Mouse (Mus musculus) left cerebral cortex, postnatal 14 days (tissue): ENCODE data around the gene Slc13a3. TPM values are rescaled to one million over a fixed set of nuclear protein-coding genes. Genes with fewer than 3 reads are reported as not detected.

Experiments
- DNase-seq, 2 experiments: peaks; one replicate each; pipeline ENCODE4 v3.0.0; 2021 to 2022; ENCODE audit warnings: low spot score in 2 of 2, mixed read lengths in 1 of 2
- intact Hi-C: fragments of 180-260 bp; cut with DNase I; formaldehyde crosslinking; loops from one replicate; pipeline ENCODE4 v1.15.1; 2025
- total RNA-seq, 2 experiments: library from RNA; stranded (reverse); gene quantifications; 2 replicates each; pipeline ENCODE4 v1.2.3; 2021

Slc13a3 gene
- total RNA-seq, 2 experiments from 2014 or later: 18.6 to 19.9 TPM

DNA sequence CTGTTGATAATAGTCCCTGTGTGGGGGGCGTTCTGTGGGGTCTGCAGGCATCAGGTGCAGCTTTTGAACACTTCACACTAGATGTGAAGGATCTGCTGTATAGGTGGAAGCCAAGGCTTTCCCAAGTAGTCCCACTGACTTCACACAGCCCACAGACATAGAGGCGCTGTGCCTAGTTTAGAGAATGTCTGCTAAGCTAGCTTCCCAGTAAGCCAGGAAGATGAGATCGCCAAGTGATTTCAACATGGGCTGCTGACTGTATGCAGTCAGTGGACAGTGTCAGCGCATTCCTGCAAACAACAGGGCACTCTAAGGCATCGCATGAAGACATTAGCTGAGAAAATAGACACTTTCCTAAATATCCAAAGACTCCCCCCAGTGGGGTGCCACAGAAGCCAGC is 97.6 kb downstream of the Slc13a3 start:
- DNase-seq: no peak
- intact Hi-C loops: no loop called here

DNA sequence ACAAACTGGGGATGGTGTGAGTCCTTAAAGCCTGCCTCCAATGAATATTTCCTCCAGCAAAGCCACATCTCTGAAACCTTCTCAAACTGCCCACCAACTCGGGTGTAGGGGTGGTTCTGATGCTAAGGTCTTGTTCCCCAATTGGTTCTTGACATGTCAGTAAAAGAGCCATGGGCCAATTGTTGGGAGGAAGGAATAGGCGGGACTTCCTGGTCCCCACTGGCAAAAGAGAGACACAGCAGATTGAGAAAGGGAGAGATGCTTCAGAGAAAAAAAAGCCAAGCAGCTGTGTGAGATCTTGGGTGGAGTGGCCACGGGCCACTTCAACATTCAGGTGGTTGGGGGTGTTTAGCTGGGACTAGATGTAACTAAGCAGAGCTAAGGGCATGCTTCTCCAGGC is 102.0 kb downstream of the Slc13a3 start:
- DNase-seq: peak; percentile 49 to 50
- intact Hi-C loops: no loop called here

DNA sequence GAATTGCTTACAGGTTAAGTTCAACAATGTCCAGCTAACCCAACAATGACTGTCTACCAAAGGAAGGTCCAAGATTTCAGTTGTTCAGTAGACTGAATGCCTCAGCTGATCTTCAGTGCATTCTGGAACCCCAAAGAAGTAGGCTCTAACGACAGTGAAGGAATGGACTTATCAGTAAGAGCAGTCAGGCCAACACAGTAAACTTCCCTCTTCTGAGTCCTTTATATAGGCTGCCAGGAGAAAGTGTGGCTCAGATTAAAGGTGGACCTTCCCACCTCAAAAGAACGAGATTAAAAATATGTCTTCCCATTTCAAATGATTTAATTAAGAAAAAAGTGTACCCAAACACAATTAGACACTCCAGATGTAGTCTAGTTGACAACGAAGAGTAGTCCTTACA is 102.7 kb downstream of the Slc13a3 start:
- intact Hi-C loops: no loop called here
- no peak for DNase-seq

DNA sequence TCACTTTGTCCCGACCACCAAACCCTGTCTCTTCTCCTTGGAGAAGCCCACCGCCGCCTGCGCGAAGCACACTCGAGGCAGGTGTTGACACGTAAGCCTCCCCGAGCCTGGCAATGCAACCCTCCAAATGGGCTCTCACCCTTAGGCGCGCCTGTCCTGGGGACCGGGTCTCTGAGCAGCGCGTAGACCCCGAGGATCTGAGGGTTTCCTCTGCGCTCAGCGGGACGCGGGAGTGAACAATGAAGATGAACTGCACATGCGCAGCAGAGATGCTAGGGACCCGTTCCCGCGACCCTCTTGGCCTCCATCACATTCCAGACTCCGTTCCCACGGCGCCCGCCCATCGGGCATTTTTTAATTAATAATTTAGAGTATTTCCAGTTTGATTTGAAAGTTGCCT is 104.5 kb downstream of the Slc13a3 start, which contains the start of gene Zfp663:
Gene Zfp663, minus strand, starts transcription at position 234 of the 400 bp plus-strand sequence.
- DNase-seq: no peak
- intact Hi-C loops: no loop called here

DNA sequence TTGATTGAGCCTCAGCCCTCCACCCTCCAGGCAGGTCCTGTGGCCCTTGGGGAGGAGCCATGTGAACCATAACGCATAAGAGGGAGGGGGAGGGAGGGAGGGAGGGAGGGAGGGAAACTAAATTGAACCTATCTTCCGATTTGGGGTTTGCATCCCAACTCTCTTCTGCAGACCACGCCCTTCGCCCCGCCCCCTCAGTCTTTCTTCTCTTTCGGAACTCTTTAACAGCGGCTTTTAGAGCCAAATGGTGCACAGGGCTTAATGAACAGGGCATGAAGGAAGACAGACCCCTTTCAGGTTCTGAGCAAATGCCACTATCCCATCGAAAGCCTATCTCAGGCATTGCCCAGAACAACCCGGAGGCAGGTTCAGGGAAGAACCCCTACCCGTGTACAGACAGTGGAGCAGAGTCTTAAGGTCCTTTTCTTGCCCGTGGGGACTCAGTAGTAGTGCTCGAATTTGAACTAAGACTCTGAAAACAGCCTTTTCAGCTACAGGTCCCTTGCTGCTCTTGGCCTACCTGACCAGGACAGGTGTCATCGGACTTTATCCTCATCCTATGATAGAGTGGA is 105.1 kb downstream of the Slc13a3 start:
- intact Hi-C loops: no loop called here
- no peak for DNase-seq

DNA sequence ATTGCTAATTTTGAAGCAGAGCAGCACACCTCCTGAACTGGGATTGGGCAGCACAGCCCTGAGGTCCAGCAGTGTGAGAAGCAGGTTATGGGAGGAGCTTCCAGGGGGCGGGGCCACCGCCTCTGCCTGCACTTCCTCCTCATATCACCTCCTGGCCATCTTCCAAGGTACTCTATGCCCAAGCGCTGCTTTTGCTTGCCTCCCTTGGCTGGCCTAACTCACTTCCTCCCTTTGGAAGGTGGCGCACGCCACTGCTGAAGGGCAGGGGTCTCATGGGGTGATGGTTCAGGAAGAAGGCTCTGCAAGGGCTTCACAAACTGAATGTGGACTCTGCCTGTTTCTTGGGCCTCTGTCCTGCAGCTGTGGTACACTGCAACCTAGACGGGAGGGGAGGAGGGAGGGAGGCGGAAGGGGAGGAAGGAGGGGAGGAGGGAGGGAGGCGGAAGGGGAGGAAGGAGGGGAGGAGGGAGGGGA is 105.9 kb downstream of the Slc13a3 start:
- intact Hi-C loops: no loop called here
- no peak for DNase-seq

DNA sequence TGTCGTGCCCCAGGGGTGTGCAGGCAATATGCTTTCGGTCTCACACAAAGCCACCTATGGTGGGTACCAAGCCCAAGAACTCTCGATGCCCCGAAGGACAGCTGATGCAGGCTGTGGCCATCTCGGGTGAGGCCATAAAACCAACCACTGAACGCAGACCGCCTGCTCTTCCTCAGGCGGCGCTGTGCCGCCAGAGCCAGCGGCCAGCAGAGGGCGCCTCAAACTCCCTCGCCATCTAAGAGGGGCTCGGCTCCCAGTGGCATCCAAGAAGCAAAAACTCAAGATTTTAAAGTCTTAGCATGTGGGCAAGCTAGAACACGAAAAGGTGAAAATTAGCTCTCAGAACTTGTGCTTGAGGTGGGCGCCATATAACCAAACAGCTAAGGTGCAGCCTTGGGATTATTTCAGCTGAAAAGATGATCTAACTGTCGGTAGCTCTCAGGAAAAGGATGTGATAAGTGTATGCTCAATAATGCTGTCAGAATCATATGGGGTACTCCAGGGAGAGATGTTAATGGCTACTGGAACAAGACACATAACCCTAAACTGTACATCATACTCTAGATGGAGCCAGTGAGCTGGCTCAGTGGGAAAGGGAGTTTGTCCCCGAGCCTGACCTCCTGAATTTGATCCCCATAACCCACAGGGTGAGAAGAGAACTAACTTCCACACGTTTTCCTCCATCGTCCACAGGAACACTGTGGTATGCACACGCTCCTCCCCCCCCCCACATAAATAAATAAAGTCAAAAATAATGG is 108.5 kb downstream of the Slc13a3 start:
- DNase-seq: peak; percentile 59 to 70
- intact Hi-C loops: loop anchor here (5.0 kb wide), 3 partner anchors 77 to 402 kb away; partner anchors contain the start of genes Slc12a5 and Slc35c2

DNA sequence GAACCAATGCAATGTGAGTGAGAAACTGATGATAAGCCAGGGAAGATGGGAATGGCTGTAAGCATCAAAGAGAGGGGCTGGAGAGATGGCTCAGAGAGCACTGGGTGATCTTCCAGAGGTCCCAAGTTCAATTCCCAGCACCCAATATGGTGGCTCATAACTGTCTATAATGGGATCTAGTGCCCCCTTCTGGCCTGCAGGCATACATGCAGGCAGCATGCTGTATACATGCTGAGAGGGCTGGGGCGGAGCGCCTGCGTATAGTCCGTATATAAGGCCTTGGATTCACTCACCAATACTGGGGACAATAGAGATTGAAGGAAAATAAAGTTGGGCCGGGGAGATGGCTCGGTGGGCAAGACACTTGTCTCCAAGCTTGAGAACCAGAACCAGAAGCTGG is 109.7 kb downstream of the Slc13a3 start:
- intact Hi-C loops: loop anchor here (5.0 kb wide), 3 partner anchors 76 to 401 kb away; partner anchors contain the start of genes Slc12a5 and Slc35c2
- DNase-seq: no peak

DNA sequence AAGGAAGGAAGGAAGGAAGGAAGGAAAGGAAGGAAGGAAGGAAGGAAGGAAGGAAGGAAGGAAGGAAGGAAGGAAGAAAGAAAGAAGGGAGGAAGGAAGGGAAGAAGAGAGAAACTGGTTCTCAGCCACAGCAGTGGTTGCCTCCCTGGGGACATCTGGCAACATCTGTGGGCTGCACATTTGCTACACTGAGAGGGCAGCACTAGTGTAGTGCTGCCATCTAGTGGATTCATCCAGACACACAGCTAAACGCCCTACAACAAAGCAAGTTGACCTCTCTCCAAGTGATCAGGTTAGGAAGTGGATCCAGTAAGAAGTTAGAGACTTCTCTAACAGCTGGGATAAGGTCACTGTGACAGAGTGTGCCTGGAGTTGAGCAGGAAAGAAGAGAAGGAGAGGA is 112.2 kb downstream of the Slc13a3 start:
- DNase-seq: peak; percentile 63 to 67
- intact Hi-C loops: loop anchor here (5.0 kb wide), 3 partner anchors 74 to 399 kb away; partner anchors contain the start of genes Slc12a5 and Slc35c2

Other genes with a start within 250 kb of the Slc13a3 start
- 10 to 100 TPM; 33.8 TPM for gene Cdh22, start 238.4 kb downstream of the Slc13a3 start, total RNA-seq
- 10 to 100 TPM; 52.1 to 55.1 TPM for gene Slc35c2, start 185.4 kb downstream of the Slc13a3 start, total RNA-seq
- 100 to 1,000 TPM; 137 to 156 TPM for gene Elmo2, start 146.8 kb downstream of the Slc13a3 start, total RNA-seq
- under 1 TPM in 1 of 2 experiments, not detected in 1; 0.51 TPM for gene Zfp663, start 104.5 kb downstream of the Slc13a3 start, total RNA-seq
- 10 to 100 TPM; 12.1 to 12.4 TPM for gene Zfp334, start 85.0 kb downstream of the Slc13a3 start, total RNA-seq
- gene Ocstamp, start 72.8 kb downstream of the Slc13a3 start, total RNA-seq: not detected
- 10 to 100 TPM; 19.9 to 22.1 TPM for gene Trp53rka, start 20.1 kb upstream of the Slc13a3 start, total RNA-seq
- gene Slc2a10, start 30.6 kb upstream of the Slc13a3 start, total RNA-seq: 1 to 10 TPM in 1 of 2 experiments, under 1 TPM in 1; 0.92 to 2.2 TPM
- 1 to 10 TPM; 4.8 to 5.1 TPM for gene Eya2, start 121.8 kb upstream of the Slc13a3 start, total RNA-seq